Mouse (Mus musculus) erythroblast, embryonic 14.5 days (primary cell): ENCODE measurements around the gene Ntrk2.

ENCODE experiments used
- GATA1 ChIP-seq: IDR thresholded peaks from 2 replicates; pipeline ENCODE4 v1.6.1; 2012; ENCODE audit warnings: low read length, inconsistent platforms, mixed read lengths
- TAL1 ChIP-seq: IDR thresholded peaks from 3 replicates; pipeline ENCODE4 v1.6.1; 2012; ENCODE audit warnings: low read length, inconsistent platforms, mixed read lengths

DNA sequence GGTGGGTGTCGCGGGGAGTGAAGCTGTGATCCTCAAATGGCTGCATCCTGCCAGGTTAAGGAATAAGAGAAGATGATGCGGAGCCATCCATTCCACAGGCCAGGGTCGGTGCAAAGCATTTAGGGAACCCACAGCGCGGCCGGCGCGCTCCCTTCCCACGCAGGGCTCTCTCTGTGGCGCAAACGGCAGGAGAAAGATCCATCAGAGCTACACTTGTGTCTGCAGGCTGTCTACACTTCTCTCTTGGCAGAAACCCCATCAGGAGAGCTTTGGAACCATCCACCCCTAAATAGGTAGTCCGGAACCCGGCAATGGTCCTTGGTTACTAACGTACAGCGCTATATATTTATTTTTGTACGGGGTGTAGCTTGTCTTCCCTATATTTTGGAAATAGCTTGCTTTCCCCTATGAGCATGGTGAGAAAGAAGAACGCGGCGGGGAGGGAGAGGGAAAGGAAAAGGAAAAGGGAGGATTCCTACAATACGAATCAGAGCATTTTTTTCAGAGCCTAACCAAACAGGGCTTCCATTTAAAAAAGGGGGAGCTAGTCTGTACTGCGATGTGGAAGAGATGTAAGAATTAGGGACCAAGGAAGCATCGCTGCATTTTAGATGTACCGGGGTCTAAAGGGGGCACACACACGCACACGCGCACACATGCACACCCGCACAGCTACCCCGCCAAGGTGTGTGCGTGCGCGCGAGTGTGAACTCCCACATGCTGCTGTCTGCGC, 693 bp downstream of the Ntrk2 start:
- TF ChIP-seq GATA1 (no peak), TAL1 (no peak)
